Mouse (Mus musculus) kidney, postnatal 14 days (tissue): ENCODE results near the gene Fbxw7.

Experiments used
- DNase-seq: peaks from one replicate; pipeline ENCODE4 v3.0.0; 2022; ENCODE audit warnings: mixed read lengths

Fbxw7 gene

GRCm38 (mm10) chr3:84952585-84953187 is 137.6 kb downstream of the Fbxw7 start:
- DNase-seq = no peak

- DNase-seq = no peak
These were observed 140.1 kb downstream of the Fbxw7 start for GRCm38 (mm10) chr3:84955011-84955775.

GRCm38 (mm10) chr3:84955857-84956256 is 140.8 kb downstream of the Fbxw7 start:
- no peak for DNase-seq

- no peak for DNase-seq
These were observed 150.1 kb downstream of the Fbxw7 start for GRCm38 (mm10) chr3:84965156-84965555.

- DNase-seq = no peak
These were observed 152.3 kb downstream of the Fbxw7 start for GRCm38 (mm10) chr3:84967364-84967763.

GRCm38 (mm10) chr3:84971561-84971960 is 156.5 kb downstream of the Fbxw7 start:
- no peak for DNase-seq

GRCm38 (mm10) chr3:84972881-84973280 is 157.8 kb downstream of the Fbxw7 start:
- no peak for DNase-seq

GRCm38 (mm10) chr3:84974193-84974592 is 159.1 kb downstream of the Fbxw7 start:
- DNase-seq = no peak

GRCm38 (mm10) chr3:84978676-84979075 is 163.6 kb downstream of the Fbxw7 start:
- DNase-seq = no peak

GRCm38 (mm10) chr3:84980158-84980557 is 165.1 kb downstream of the Fbxw7 start:
- DNase-seq = no peak

- DNase-seq = no peak
These were observed 167.6 kb downstream of the Fbxw7 start for GRCm38 (mm10) chr3:84982688-84983087.

GRCm38 (mm10) chr3:84985121-84985625 is 170.1 kb downstream of the Fbxw7 start:
- DNase-seq = no peak

- DNase-seq = no peak
These were observed 173.8 kb downstream of the Fbxw7 start for GRCm38 (mm10) chr3:84988880-84989279.

GRCm38 (mm10) chr3:85005257-85005656 is 190.2 kb downstream of the Fbxw7 start:
- no peak for DNase-seq

- no peak for DNase-seq
These were observed 197.8 kb downstream of the Fbxw7 start for GRCm38 (mm10) chr3:85012889-85013288.

- DNase-seq = no peak
These were observed 200.6 kb downstream of the Fbxw7 start for GRCm38 (mm10) chr3:85015667-85016066.

- DNase-seq = no peak
These were observed 205.1 kb downstream of the Fbxw7 start for GRCm38 (mm10) chr3:85020137-85020536.

- DNase-seq = no peak
These were observed 206.7 kb downstream of the Fbxw7 start for GRCm38 (mm10) chr3:85021816-85022215.

GRCm38 (mm10) chr3:85022800-85023199 is 207.7 kb downstream of the Fbxw7 start:
- DNase-seq = peak; percentile 32

- DNase-seq = no peak
These were observed 209.2 kb downstream of the Fbxw7 start for GRCm38 (mm10) chr3:85024237-85024636.

- peak; percentile 52 for DNase-seq
These were observed 210.0 kb downstream of the Fbxw7 start for GRCm38 (mm10) chr3:85024817-85025705.
